Mouse (Mus musculus) intestine, embryonic 14.5 days (tissue): Measurements from ENCODE around the gene Tmem144. TPM values are rescaled to one million over a fixed set of nuclear protein-coding genes. Genes with fewer than 3 reads are reported as not detected.

ENCODE experiments used
- ATAC-seq: fragments of 200-750 bp; cut with Nextera tagmentation; replicated peaks from 2 replicates; pipeline ENCODE4 v1.8.0; 2017; ENCODE audit warnings: low read depth, moderate number of reproducible peaks, moderate TSS enrichment, moderate library complexity; ENCODE audit not compliant: low FRiP score, low TSS enrichment
- DNase-seq: peaks from one replicate; pipeline ENCODE4 v3.0.0-alpha.2; 2018; ENCODE audit warnings: low spot score
- H3K27ac ChIP-seq: fragments of 300-500 bp; sonication (generic); 2 replicates; pipeline ENCODE4 v1.5.1; 2014; ENCODE audit warnings: low read depth, mild to moderate bottlenecking, control low read depth
- H3K27me3 ChIP-seq: fragments of 300-500 bp; sonication (generic); replicated peaks from 2 replicates; pipeline ENCODE4 v1.6.1; 2014; ENCODE audit warnings: low read length, control low read depth; ENCODE audit not compliant: control insufficient read depth, insufficient read depth
- H3K36me3 ChIP-seq: fragments of 300-500 bp; sonication (generic); 2 replicates; pipeline ENCODE4 v1.6.1; 2014; ENCODE audit warnings: low read length, control low read depth; ENCODE audit not compliant: control insufficient read depth, insufficient read depth
- H3K4me1 ChIP-seq: fragments of 300-500 bp; sonication (generic); replicated peaks from 2 replicates; pipeline ENCODE4 v1.6.1; 2014; ENCODE audit warnings: low read length, control low read depth, mixed read lengths; ENCODE audit not compliant: control insufficient read depth, insufficient read depth
- H3K4me2 ChIP-seq: fragments of 300-500 bp; sonication (generic); 2 replicates; pipeline ENCODE4 v1.6.1; 2014; ENCODE audit warnings: low read length
- H3K4me3 ChIP-seq: fragments of 300-500 bp; sonication (generic); 2 replicates; pipeline ENCODE4 v1.5.1; 2014; ENCODE audit warnings: low read depth, low read length, control low read depth, mixed read lengths
- H3K9ac ChIP-seq: fragments of 300-500 bp; sonication (generic); 2 replicates; pipeline ENCODE4 v1.6.1; 2014; ENCODE audit warnings: mild to moderate bottlenecking, low read length
- H3K9me3 ChIP-seq: fragments of 300-500 bp; sonication (generic); 2 replicates; pipeline ENCODE4 v1.6.1; 2016; ENCODE audit warnings: low read length, control low read depth; ENCODE audit not compliant: control insufficient read depth
- WGBS: fragments of 180-500 bp; shearing (Covaris S2); extraction: QIAGEN DNeasy Blood & Tissue Kit; methylation state at CpG from one replicate; pipeline ENCODE4 v1.1.7; 2014; 5-methylcytosine and 5-hydroxymethylcytosine counted together
- polyA plus RNA-seq: library from polyadenylated mRNA; unstranded; fragments of >200 nt; fragmentation: Nextera tagmentation; extraction: Ambion mirVana; gene quantifications from 2 replicates; pipeline ENCODE4 v1.2.1, GENCODE M21; 2014

The Tmem144 gene
- polyA plus RNA-seq, 1 experiment from 2014 or later = 4.7 TPM

DNA sequence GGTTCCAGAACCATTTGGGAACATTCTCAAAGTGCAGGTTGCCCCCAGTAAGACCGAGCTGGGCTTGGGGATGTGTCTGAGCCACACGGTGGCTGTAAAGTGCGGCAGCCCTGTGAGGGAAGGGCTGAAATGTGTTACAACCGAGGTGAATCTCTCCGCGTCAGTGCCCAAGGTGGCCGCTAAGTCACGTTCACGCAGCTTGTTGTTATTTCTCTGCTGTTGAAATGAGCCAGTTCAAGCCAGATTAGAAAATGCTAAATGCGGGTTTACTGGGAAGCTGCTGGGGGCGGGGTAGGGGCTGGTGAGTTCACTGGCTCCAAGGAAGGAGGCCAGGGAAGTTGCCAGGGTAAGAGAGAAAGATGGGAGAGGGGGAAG is 68.2 kb downstream of the Tmem144 start:
- no peak overlapping the region for H3K9ac ChIP-seq
- H3K4me1 ChIP-seq = peaks cover 9% of the 10 kb centered on the region; the same call in 1 of the 2 replicates
- H3K4me3 ChIP-seq = 0 out of 2 replicates have a peak overlapping the region, but pooled peaks have one; percentile 2
- H3K27ac ChIP-seq = no peak overlapping the region
- H3K4me2 ChIP-seq = peak overlapping the region; percentile 41
- WGBS = 5% methylated on average over 11 of the region's 11 CpGs
- DNase-seq (no peak), ATAC-seq (no peak)
- H3K27me3 ChIP-seq = no peaks in the 10 kb centered on the region
- H3K36me3 ChIP-seq = no peaks in the 10 kb centered on the region
- no peaks in the 10 kb centered on the region for H3K9me3 ChIP-seq

DNA sequence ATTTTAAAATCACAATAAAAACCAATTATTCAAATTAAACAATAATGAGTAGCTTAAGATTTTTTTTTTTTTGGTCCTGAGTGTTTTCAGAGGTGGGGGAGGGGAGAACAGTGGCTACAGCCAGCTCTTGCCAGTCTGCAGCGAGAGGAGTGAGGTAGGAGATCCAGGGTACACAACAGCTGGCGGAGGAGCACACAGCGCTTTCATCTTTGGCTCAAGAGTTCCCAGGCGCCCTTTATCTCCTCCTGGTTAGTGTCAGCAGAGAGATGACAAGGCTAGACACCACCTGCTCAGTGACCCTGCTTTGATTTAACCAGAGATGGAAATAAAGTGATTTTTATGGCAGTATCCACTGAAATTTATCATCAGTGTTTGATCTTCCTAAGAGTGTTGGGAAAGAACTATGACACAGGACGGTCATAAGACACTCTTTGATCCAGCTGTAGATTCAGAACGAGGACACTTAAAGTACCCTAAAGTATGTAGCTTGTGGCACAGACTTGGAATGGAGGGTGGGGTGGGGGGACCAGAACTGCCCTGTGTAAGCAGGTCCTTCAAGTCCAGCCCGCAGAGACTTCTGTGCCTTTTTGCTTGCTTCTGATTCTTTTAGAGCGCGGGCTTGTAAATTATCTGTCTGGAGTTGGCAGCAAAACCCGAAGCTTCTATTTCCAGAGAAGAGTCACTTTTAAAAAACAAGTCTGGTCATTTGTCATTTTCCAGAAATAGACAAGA is 68.8 kb downstream of the Tmem144 start:
- Histone ChIP-seq H3K27me3 (no peaks in the 10 kb centered on the region), H3K9me3 (no peaks in the 10 kb centered on the region), H3K4me2 (peak overlapping the region; percentile 41), H3K4me3 (0 out of 2 replicates have a peak overlapping the region, but pooled peaks have one; percentile 2), H3K4me1 (peaks cover 9% of the 10 kb centered on the region; the same call in 1 of the 2 replicates), H3K36me3 (no peaks in the 10 kb centered on the region), H3K9ac (no peak overlapping the region), H3K27ac (no peak overlapping the region)
- 18% methylated on average over 10 of the region's 10 CpGs for WGBS
- DNase-seq (no peak), ATAC-seq (peak; percentile 50; the same call in 1 of the 2 replicates)

DNA sequence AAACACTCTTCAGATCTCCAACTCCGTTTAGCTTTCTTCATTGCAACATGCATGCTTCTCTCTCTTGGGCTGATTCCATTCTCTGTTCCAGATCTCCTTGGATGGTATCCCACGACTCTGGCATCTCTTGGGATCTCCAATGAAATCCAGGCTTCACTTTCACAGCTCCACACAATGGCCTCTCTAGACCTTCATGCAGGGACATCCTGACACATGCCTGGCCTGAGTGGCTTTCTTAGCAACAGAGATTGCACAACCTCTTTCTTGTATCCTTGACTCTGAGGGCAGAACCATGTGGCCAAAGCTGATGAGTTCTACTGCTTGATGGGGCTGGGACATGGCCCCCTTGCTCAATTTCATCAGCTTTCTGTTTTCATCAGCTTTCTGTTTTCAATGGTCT is 79.9 kb downstream of the Tmem144 start:
- no peaks in the 10 kb centered on the region for H3K4me1 ChIP-seq
- H3K36me3 ChIP-seq = no peaks in the 10 kb centered on the region
- ATAC-seq = no peak
- H3K4me2 ChIP-seq = no peak overlapping the region
- H3K9me3 ChIP-seq = no peaks in the 10 kb centered on the region
- 83% methylated on average over 2 of the region's 2 CpGs for WGBS
- H3K4me3 ChIP-seq = no peak overlapping the region
- no peak for DNase-seq
- H3K27ac ChIP-seq = no peak overlapping the region
- no peak overlapping the region for H3K9ac ChIP-seq
- no peaks in the 10 kb centered on the region for H3K27me3 ChIP-seq

Other genes starting within 250 kb of the Tmem144 start
- gene 4930579G24Rik, start 223.7 kb downstream of the Tmem144 start, polyA plus RNA-seq = 25.6 and 27.3 TPM in 2 replicates
- gene Etfdh, start 223.3 kb downstream of the Tmem144 start, polyA plus RNA-seq = 60.8 and 64.8 TPM in 2 replicates
- gene Rxfp1, start 114.9 kb downstream of the Tmem144 start, polyA plus RNA-seq = not detected in 2 replicates
- gene Fam198b, start 31.8 kb upstream of the Tmem144 start, polyA plus RNA-seq = 9.1 and 10.8 TPM in 2 replicates